Mouse (Mus musculus): ENCODE measurements around the gene Lrr1. TPM values are rescaled to one million over a fixed set of nuclear protein-coding genes. Genes with fewer than 3 reads are reported as not detected.

Lrr1 gene
- polyA plus RNA-seq, 1 experiment from 2014 or later, result 31.1 TPM

- H3K9ac ChIP-seq (ENCODE audit: low read length), result no peak overlapping the region
- ATAC-seq (ENCODE audit: low FRiP score) (peak; percentile 67; the same call in 1 of the 2 replicates), DNase-seq (ENCODE audit: low spot score, missing footprints) (peak; percentile 90)
- H3K4me3 ChIP-seq (ENCODE audit: low read depth, low read length), result no peak overlapping the region
- no peaks in the 10 kb centered on the region for H3K9me3 ChIP-seq (ENCODE audit: control insufficient read depth, low read length)
- 10% methylated on average over 10 of the region's 10 CpGs for WGBS
- H3K4me2 ChIP-seq, result no peak overlapping the region
- H3K36me3 ChIP-seq (ENCODE audit: control insufficient read depth, insufficient read depth, low read length), result no peaks in the 10 kb centered on the region
- H3K4me1 ChIP-seq (ENCODE audit: control insufficient read depth, insufficient read depth, low read length), result no peaks in the 10 kb centered on the region
- H3K27ac ChIP-seq (ENCODE audit: low read depth, low read length), result no peak overlapping the region
- H3K27me3 ChIP-seq (ENCODE audit: control insufficient read depth, insufficient read depth, low read length), result no peaks in the 10 kb centered on the region
Measured at GRCm38 (mm10) chr12:69131981-69132380, 36.6 kb upstream of the Lrr1 start.

- Histone ChIP-seq H3K27me3 (ENCODE audit: control insufficient read depth, insufficient read depth, low read length) (no peaks in the 10 kb centered on the region), H3K4me1 (ENCODE audit: control insufficient read depth, insufficient read depth, low read length) (no peaks in the 10 kb centered on the region), H3K27ac (ENCODE audit: low read depth, low read length) (no peak overlapping the region), H3K4me3 (ENCODE audit: low read depth, low read length) (no peak overlapping the region), H3K9ac (ENCODE audit: low read length) (no peak overlapping the region), H3K9me3 (ENCODE audit: control insufficient read depth, low read length) (no peaks in the 10 kb centered on the region), H3K4me2 (no peak overlapping the region), H3K36me3 (ENCODE audit: control insufficient read depth, insufficient read depth, low read length) (no peaks in the 10 kb centered on the region)
- no peak for DNase-seq (ENCODE audit: low spot score, missing footprints)
- ATAC-seq (ENCODE audit: low FRiP score), result no peak
- 87% methylated on average over 3 of the region's 3 CpGs for WGBS
Measured at GRCm38 (mm10) chr12:69139201-69139600, 29.4 kb upstream of the Lrr1 start.

- 87% methylated on average over 7 of the region's 7 CpGs for WGBS
- ATAC-seq (ENCODE audit: low FRiP score), result 0 out of 2 replicates have a peak, but pooled peaks have one; percentile 31
Measured at GRCm38 (mm10) chr12:69139841-69140240, 28.8 kb upstream of the Lrr1 start.

GRCm38 (mm10) chr12:69143460-69143859 is 25.2 kb upstream of the Lrr1 start:
- Histone ChIP-seq H3K9me3 (ENCODE audit: control insufficient read depth, low read length) (no peaks in the 10 kb centered on the region), H3K4me3 (ENCODE audit: low read depth, low read length) (no peak overlapping the region), H3K27me3 (ENCODE audit: control insufficient read depth, insufficient read depth, low read length) (no peaks in the 10 kb centered on the region), H3K4me2 (no peak overlapping the region), H3K36me3 (ENCODE audit: control insufficient read depth, insufficient read depth, low read length) (no peaks in the 10 kb centered on the region), H3K9ac (ENCODE audit: low read length) (no peak overlapping the region), H3K27ac (ENCODE audit: low read depth, low read length) (no peak overlapping the region), H3K4me1 (ENCODE audit: control insufficient read depth, insufficient read depth, low read length) (no peaks in the 10 kb centered on the region)
- DNase-seq (ENCODE audit: low spot score, missing footprints) (no peak), ATAC-seq (ENCODE audit: low FRiP score) (peak; percentile 60; the same call in 1 of the 2 replicates)
- 66% methylated on average over 6 of the region's 6 CpGs for WGBS

More at GRCm38 (mm10) chr12:69139841-69140240, 28.8 kb upstream of the Lrr1 start:
- Histone ChIP-seq H3K9ac (ENCODE audit: low read length) (no peak overlapping the region), H3K4me1 (ENCODE audit: control insufficient read depth, insufficient read depth, low read length) (no peaks in the 10 kb centered on the region), H3K27ac (ENCODE audit: low read depth, low read length) (no peak overlapping the region), H3K4me3 (ENCODE audit: low read depth, low read length) (no peak overlapping the region), H3K27me3 (ENCODE audit: control insufficient read depth, insufficient read depth, low read length) (no peaks in the 10 kb centered on the region), H3K9me3 (ENCODE audit: control insufficient read depth, low read length) (no peaks in the 10 kb centered on the region), H3K4me2 (no peak overlapping the region), H3K36me3 (ENCODE audit: control insufficient read depth, insufficient read depth, low read length) (no peaks in the 10 kb centered on the region)
- DNase-seq (ENCODE audit: low spot score, missing footprints), result no peak

- ATAC-seq (ENCODE audit: low FRiP score) (no peak), DNase-seq (ENCODE audit: low spot score, missing footprints) (no peak)
- Histone ChIP-seq H3K4me1 (ENCODE audit: control insufficient read depth, insufficient read depth, low read length) (no peaks in the 10 kb centered on the region), H3K4me3 (ENCODE audit: low read depth, low read length) (no peak overlapping the region), H3K9me3 (ENCODE audit: control insufficient read depth, low read length) (no peaks in the 10 kb centered on the region), H3K27me3 (ENCODE audit: control insufficient read depth, insufficient read depth, low read length) (no peaks in the 10 kb centered on the region), H3K36me3 (ENCODE audit: control insufficient read depth, insufficient read depth, low read length) (no peaks in the 10 kb centered on the region), H3K9ac (ENCODE audit: low read length) (no peak overlapping the region), H3K4me2 (no peak overlapping the region), H3K27ac (ENCODE audit: low read depth, low read length) (no peak overlapping the region)
- WGBS, result 94% methylated on average over 5 of the region's 5 CpGs
Measured at GRCm38 (mm10) chr12:69147166-69147735, 21.4 kb upstream of the Lrr1 start.

GRCm38 (mm10) chr12:69150049-69150448 is 18.6 kb upstream of the Lrr1 start:
- H3K9ac ChIP-seq (ENCODE audit: low read length), result no peak overlapping the region
- H3K27me3 ChIP-seq (ENCODE audit: control insufficient read depth, insufficient read depth, low read length), result no peaks in the 10 kb centered on the region
- ATAC-seq (ENCODE audit: low FRiP score), result no peak
- H3K4me1 ChIP-seq (ENCODE audit: control insufficient read depth, insufficient read depth, low read length), result no peaks in the 10 kb centered on the region
- WGBS, result 85% methylated on average over 13 of the region's 13 CpGs
- no peak for DNase-seq (ENCODE audit: low spot score, missing footprints)
- no peak overlapping the region for H3K4me2 ChIP-seq
- H3K9me3 ChIP-seq (ENCODE audit: control insufficient read depth, low read length), result no peaks in the 10 kb centered on the region
- no peak overlapping the region for H3K27ac ChIP-seq (ENCODE audit: low read depth, low read length)
- no peaks in the 10 kb centered on the region for H3K36me3 ChIP-seq (ENCODE audit: control insufficient read depth, insufficient read depth, low read length)
- H3K4me3 ChIP-seq (ENCODE audit: low read depth, low read length), result no peak overlapping the region

GRCm38 (mm10) chr12:69155923-69156322 is 12.7 kb upstream of the Lrr1 start:
- DNase-seq (ENCODE audit: low spot score, missing footprints), result no peak
- WGBS, result 81% methylated on average over 2 of the region's 2 CpGs
- Histone ChIP-seq H3K9me3 (ENCODE audit: control insufficient read depth, low read length) (no peaks in the 10 kb centered on the region), H3K9ac (ENCODE audit: low read length) (no peak overlapping the region), H3K36me3 (ENCODE audit: control insufficient read depth, insufficient read depth, low read length) (no peaks in the 10 kb centered on the region; the same call in 1 of the 2 replicates), H3K4me3 (ENCODE audit: low read depth, low read length) (no peak overlapping the region), H3K27me3 (ENCODE audit: control insufficient read depth, insufficient read depth, low read length) (no peaks in the 10 kb centered on the region), H3K27ac (ENCODE audit: low read depth, low read length) (no peak overlapping the region), H3K4me1 (ENCODE audit: control insufficient read depth, insufficient read depth, low read length) (peaks cover 3% of the 10 kb centered on the region; the same call in 1 of the 2 replicates), H3K4me2 (no peak overlapping the region)
- ATAC-seq (ENCODE audit: low FRiP score), result no peak

GRCm38 (mm10) chr12:69156436-69156835 is 12.2 kb upstream of the Lrr1 start:
- peaks cover 3% of the 10 kb centered on the region; the same call in 1 of the 2 replicates for H3K4me1 ChIP-seq (ENCODE audit: control insufficient read depth, insufficient read depth, low read length)
- H3K27ac ChIP-seq (ENCODE audit: low read depth, low read length), result no peak overlapping the region
- no peak for DNase-seq (ENCODE audit: low spot score, missing footprints)
- H3K9me3 ChIP-seq (ENCODE audit: control insufficient read depth, low read length), result no peaks in the 10 kb centered on the region
- no peak overlapping the region for H3K9ac ChIP-seq (ENCODE audit: low read length)
- no peak for ATAC-seq (ENCODE audit: low FRiP score)
- H3K4me3 ChIP-seq (ENCODE audit: low read depth, low read length), result no peak overlapping the region
- no peak overlapping the region for H3K4me2 ChIP-seq
- H3K27me3 ChIP-seq (ENCODE audit: control insufficient read depth, insufficient read depth, low read length), result no peaks in the 10 kb centered on the region
- no peaks in the 10 kb centered on the region; the same call in 1 of the 2 replicates for H3K36me3 ChIP-seq (ENCODE audit: control insufficient read depth, insufficient read depth, low read length)
- 91% methylated on average over 4 of the region's 4 CpGs for WGBS

- Histone ChIP-seq H3K9ac (ENCODE audit: low read length) (no peak overlapping the region), H3K27ac (ENCODE audit: low read depth, low read length) (no peak overlapping the region), H3K4me2 (no peak overlapping the region), H3K4me1 (ENCODE audit: control insufficient read depth, insufficient read depth, low read length) (peaks cover 3% of the 10 kb centered on the region; the same call in 1 of the 2 replicates), H3K9me3 (ENCODE audit: control insufficient read depth, low read length) (no peaks in the 10 kb centered on the region), H3K4me3 (ENCODE audit: low read depth, low read length) (no peak overlapping the region), H3K36me3 (ENCODE audit: control insufficient read depth, insufficient read depth, low read length) (no peaks in the 10 kb centered on the region; the same call in 1 of the 2 replicates), H3K27me3 (ENCODE audit: control insufficient read depth, insufficient read depth, low read length) (no peaks in the 10 kb centered on the region)
- no peak for DNase-seq (ENCODE audit: low spot score, missing footprints)
- WGBS, result 100% methylated on average over 2 of the region's 2 CpGs
- no peak for ATAC-seq (ENCODE audit: low FRiP score)
Measured at GRCm38 (mm10) chr12:69157107-69157506, 11.5 kb upstream of the Lrr1 start.
